Mouse (Mus musculus) layer of hippocampus, postnatal 10 days (tissue): ENCODE data around the gene Izumo1r. TPM values are rescaled to one million over a fixed set of nuclear protein-coding genes. Genes with fewer than 3 reads are reported as not detected.

Source experiments
- DNase-seq, 2 experiments: peaks; one replicate each; pipeline ENCODE4 v3.0.0; 2021; ENCODE audit warnings: low spot score in 2 of 2
- total RNA-seq, 2 experiments: library from RNA; stranded (reverse); gene quantifications; 2 replicates each; pipeline ENCODE4 v1.2.3; 2021

The Izumo1r gene
- total RNA-seq, 2 experiments from 2014 or later: not detected

DNA sequence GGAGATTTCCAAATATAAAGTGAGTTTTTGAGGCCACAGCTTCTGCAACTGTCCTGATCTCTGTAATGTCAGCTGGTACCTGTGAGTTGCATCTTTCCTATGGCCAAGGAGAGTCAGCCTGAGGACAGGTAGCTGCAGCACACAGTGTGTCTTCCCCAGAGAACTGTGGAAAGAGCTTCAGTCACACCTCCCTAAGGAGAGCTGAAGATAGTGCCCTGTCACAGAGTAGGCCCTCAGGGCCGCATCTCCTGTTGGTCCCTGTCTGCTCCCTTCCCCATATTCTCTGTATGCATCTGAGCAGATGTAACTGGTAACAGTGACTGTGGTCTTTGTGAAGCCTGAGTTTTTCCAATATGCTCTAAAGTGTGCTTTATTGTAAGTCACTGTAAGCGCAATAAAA, 33.4 kb downstream of the Izumo1r start:
- DNase-seq: no peak

DNA sequence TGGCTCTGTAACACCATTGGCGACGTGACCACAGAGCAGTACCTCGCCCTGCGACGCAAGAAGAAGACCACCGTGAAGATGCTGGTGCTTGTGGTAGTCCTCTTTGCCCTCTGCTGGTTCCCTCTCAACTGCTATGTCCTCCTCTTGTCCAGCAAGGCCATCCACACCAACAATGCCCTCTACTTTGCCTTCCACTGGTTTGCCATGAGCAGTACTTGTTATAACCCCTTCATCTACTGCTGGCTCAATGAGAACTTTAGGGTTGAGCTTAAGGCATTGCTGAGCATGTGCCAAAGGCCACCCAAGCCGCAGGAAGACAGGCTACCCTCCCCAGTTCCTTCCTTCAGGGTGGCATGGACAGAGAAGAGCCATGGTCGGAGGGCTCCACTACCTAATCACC, 35.4 kb downstream of the Izumo1r start:
- no peak for DNase-seq

DNA sequence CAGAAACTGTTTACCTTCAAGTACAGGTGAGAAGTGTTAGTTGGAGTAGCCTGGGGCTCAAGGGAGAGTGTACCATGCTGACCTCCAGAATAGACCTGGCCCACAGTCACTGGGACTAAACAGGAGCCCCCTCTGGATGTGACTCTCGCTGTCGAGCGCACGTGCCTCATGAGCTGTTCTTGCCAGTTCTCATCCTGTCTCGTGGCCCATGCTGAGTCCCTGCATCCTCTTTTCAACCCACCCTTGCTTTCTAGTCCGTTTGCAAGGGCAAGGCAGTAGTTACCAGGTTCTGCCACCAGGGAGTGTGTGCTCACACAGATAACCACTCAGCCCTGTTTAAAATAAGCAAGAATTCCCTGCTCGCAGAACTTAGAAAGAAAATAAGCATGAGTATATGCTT, 36.8 kb downstream of the Izumo1r start:
- peak; percentile 67 to 74 for DNase-seq

DNA sequence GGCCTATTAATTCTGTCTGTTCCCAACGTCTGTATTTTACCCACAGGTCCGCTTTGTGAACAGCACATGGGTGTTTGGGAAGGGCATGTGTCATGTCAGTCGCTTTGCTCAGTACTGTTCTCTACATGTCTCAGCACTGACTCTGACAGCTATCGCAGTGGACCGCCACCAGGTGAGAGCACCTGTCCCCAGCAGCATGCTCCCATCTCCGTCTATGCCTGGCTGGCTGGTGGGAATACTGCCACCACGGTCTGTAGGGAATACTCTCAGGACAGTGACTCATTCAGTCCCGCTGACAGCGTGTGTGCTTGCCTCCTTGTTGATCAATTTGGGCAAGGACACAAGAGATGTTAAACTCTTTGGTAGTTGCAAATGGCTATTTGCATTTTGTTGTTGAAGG, 39.0 kb downstream of the Izumo1r start:
- DNase-seq: no peak

DNA sequence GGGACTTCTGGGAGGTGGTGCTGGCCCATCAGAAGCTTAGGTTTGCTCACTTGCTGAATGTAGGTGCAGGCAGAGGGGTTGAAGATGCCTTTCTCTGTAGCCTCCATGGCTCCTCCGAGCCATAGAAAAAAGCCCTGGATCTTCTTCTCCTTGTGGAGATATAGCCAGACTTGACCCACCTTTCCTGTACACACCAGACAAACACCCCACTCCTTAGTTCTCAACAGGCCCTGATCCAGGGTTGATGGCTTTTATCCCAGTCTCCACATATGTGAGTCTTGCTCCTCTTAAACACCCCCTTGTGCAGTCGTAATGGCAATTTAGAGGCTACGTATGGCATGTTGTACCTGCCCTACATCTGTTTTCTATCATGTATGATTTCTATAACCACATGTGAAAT, 40.6 kb downstream of the Izumo1r start:
- DNase-seq: no peak

DNA sequence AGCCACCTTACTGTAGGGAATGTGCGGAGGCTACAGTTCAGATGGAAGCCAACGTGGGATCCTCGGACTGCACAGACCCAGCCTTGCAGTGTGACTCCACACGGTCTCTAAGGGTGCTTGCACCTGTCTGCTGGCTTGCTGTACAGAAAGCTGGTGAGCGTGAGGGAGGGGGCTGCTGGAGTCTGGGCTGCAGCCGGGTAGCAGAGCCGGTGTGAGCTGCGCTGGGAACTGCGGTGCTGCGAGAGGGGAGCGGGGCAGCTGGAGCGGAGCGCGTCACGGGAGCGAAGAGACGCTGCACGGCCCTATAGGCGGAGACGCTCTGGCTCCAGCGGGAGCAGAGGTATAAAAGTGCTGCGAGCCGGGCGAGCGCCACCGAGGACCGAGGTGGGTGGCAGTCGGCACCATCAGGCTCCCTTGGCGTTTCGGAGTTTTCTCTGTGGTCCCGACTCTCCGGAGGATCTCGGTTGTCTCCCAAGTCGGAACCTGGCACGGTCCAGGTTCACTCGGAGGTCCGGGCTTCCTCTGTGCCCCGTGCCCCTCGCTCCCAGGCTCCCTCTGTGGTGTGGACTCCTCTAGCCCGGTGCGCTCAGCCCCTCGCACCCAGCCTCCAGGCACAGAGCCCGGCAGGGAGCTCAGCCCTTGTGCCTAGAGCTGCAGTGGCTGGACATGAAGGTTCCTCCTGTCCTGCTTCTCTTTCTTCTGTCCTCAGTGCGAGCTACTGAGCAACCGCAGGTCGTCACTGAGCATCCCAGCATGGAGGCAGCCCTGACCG, 43.7 kb downstream of the Izumo1r start, which contains the start of gene Gpr83:
Gpr83 (plus strand) TSS at position 343 of the 772 bp plus-strand sequence.
- DNase-seq: peak; percentile 34 to 48

DNA sequence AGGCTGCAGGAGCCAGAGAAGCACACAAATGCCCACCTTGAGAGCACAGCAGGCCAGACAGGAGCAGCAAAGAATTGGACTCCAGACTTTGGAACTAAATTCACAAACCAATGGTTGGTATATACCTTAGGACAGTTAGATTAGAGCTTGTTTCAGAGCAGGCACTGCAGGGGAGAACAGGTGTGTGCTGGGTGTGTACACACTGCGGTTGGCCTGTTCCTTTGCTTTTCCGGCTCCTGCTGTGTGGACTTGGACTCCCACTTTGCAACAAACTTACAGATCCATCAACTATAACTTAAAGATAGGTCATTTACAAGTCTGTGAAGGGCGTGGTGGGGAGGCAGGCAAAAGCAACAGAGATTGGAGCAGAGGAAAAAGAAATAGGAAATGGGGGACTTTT, 45.0 kb downstream of the Izumo1r start:
- no peak for DNase-seq

DNA sequence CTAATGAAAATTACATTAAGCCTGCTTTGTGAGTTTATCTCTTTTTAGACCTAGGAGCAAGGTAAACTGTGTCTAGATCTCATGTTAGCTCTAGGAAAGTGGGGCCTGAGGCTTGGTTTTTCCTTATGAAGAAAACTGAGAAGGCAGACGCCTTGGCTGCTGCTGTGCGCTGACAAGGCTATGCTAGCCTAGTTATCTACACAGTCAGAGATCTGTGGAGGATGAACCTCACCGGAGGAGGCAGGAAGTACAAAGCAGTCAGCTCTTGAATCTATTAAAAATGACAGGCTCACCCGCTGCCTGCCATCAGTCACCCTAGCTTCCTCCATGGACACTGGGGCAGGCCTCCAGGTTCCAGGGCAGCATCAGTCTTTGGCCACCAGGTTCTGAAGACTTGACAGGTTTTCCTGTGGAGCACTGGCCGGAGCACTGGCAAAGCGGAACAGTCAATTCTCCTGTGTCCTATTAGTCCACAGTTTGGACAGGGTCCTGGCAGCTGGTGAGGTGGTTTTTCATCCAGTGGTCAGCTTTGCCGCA, 45.5 kb downstream of the Izumo1r start:
- no peak for DNase-seq

DNA sequence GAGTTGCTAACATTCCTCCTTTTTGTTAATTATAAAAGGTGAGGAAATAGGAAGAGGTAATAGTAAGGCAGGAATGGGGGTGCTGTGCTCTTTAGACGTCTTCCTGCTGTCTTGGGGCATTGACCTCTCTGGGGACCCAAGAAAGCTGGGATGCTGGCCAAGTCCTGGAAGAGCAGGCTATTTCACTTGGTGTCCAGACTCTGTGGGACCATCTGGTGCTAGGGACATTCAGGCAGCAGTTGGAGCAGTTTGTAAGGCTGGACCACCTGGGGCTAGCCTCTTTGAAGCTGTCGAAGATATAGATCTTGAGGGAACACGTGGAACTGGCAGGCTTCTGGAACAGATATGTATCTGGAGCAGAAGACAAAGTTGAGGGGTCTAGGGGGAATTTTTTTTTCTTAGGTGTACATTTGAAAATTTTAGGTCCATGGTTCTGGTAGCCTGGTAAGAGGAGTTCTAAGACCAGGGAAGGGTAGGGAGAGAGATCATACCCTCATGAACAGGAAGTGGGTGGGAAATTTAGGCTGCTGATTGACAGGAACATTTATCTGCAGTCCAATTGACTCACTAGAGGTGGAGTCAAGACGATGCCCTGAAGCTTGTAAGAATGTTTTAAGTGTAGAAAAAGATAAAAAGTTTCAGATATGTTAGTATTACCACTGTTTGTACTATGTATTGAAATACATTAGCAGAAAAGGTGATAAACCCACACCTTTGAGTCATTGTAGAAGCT, 46.7 kb downstream of the Izumo1r start:
- no peak for DNase-seq

DNA sequence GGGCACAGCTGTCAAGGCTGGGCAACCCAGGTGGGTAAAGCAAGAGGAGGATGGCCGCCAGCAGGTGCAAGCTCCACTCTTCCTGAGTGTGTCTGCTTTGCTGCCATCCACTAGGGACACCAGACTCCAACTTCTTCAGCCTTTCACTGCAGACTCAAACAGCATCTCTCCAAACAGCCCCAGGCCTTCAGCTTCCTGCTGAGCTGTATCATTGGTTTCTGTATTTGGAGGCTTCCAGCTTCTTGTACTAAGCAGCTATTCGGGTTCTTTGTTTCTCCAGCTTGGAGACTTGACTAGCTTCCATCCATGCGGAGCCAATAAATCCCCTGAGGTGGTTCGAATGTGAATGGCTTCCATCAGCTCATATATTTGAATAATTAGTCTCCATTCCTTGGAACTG, 49.2 kb downstream of the Izumo1r start:
- no peak for DNase-seq

DNA sequence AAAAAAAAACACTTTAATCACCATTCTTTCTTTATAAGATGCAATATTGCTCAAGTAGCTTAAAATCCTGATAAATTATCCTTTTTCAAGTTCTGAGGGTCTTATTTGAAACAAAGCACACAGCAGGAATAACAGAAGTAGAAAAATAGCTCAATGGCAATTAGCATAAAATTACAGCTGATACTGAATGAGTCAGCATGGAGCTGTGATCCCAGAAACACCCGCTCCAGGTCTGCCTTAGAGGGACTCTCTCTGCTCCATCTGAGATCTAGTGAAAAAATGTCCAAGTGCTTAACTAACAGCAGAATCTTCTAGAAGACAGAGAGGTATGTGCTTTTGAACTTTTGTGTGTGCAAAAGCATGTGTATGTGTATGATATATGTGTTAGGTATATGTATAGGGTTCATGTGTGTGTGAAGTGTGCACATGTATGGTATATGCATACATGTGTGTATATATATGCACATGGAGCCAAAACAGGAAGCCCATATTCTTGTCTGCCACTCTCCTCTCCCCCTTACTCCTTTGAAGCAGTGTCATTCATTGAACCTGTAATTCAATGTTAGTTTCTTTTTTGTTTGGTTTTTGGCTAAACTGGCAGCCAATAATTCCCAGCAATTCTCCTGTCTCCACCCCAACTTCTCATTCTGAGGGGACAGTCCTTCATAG, 55.3 kb downstream of the Izumo1r start:
- no peak for DNase-seq

DNA sequence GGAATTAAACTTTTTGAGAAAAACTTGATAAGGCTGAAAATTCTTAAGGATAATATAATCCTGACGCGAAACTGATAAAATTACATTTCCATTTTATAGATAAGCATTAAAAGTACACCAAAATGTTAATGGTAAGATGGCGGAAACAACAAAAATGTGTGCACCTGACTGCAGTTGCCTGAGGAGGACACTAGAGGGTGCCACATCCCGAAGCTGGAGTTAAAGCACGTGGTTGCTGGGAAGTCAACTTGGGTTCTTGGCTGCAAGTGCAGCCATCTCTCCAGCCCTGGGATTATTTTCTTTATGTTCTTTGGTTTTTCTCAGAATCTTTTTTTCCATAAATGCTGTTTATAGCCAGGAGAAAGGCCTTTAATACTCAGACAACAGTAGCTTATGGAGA, 57.3 kb downstream of the Izumo1r start:
- DNase-seq: no peak

DNA sequence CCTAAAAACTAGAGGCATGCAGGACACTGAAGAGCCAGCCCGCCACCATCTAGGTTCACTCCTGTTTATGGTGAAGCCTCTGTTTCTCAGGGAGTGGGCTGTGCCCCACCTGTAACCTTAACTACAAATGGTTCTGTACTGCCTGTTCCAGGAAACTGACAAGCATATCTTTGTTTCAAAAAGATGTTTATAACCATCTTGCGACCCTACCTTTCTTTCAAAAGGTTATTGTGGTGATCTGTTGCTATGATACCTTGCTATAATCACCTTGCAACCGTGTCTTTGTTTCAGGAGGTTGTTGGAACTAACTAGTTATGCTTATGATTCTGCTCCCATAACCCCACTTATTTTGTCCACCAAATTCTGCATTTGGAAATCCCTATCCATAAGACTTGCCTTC, 59.8 kb downstream of the Izumo1r start:
- DNase-seq: no peak

DNA sequence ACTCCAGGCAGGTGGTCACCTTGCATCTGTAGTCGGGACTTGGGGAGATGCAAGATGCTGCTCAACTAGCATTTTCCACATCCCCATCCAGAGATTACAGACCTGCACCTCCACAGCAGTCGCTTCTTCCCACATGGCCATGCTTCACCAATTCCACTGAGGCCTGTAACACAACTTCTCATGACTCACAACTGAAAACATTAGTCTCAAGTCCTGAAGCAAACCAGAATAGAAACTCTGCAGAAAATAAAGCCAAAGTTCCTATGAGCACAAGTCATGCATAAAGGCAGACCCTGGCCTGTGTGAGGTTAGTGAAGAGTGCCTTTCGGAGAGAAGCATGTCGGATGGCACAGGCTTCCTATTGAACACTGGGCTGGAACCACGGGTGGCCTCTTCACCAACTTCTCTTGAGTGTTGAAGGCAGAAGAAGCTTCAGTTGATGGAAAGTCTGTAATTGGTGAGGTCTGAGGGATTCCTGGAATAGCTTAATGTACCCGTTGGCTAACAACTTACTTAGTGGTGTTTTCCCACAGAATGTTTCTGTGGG, 60.4 kb downstream of the Izumo1r start:
- DNase-seq: no peak

DNA sequence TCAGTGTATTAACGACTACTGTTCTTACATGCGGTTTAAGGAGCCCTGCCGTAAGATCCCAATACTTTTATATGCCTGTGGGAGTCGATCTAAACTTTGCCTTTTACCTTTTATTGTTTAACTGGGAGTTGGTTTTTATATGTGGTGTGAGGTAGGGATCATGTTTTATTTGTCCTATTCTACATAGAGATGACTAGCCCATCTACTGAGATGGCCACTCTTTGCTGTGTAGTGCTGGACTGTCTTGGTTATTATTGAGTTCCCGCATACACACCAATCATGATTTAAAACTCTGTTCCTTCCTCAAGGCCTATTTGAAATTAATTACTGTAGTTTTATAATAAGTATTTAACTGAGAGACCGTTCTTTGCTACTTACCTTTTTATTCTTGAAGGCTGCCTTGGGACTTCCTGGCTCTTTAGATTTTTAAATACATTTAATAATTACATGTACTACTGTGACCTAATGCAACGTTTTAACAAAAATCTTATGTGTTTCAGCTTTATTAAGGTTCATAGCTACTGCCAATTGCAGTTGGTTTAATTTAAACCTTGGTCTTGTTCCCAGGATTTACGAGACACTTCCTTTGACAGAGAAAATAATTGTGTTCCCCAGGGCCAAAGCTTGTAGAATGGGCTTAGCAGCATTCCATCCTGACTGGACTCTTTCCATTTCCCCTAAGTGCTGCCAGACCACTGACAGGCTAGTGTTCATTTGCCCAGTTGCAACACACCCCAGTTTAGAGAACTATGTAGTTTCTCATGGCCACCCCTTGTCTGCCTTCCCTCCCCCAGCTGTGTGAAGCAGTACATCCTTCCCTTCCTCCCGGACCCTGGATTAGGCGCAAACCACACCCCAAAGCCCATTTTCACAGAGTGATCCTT, 61.6 kb downstream of the Izumo1r start:
- DNase-seq: no peak

DNA sequence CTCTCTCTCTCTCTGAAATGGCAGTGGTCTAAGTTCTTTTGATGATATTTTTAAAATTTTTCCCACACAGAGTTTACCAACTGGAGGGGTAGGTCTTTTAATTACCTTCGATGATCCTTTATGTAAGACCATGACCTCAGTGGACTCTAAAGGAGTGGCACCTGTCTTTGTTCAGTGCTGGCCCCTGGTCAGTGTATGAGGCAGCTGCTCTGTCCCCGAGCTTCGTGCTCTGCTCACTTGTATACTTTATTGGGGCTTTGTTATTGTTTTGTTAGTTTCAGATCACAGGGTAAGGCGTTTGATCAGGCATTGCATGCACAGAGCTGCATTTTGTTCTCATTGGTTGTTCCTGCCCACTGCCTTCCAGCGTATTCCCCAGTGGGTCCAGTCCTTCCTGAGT, 63.8 kb downstream of the Izumo1r start:
- DNase-seq: no peak

DNA sequence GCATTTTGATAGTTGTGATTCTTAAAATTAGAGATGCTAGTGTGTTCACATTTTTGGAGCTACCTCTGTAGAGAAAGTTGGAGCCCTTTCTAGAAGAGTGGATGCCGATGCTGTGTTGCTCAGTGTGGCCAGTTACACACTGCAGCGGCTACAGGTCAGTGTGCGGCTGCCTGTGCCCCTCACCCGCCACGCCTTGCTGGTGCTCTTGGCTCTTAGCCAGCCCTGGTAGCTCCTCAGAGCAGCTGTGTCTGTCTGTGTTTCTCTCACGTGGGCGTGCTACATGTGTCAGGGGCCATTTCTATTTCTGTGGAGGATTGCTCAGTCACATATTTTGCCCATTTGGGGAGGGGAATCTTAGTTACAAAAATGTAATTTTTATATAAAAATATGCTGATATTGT, 64.2 kb downstream of the Izumo1r start:
- no peak for DNase-seq
